Mouse (Mus musculus): ENCODE data around the gene Cox7a2l. TPM values are rescaled to one million over a fixed set of nuclear protein-coding genes. Genes with fewer than 3 reads are reported as not detected.

Gene Cox7a2l
- 100 to 1,000 TPM; 158 TPM for total RNA-seq (2021)

DNA sequence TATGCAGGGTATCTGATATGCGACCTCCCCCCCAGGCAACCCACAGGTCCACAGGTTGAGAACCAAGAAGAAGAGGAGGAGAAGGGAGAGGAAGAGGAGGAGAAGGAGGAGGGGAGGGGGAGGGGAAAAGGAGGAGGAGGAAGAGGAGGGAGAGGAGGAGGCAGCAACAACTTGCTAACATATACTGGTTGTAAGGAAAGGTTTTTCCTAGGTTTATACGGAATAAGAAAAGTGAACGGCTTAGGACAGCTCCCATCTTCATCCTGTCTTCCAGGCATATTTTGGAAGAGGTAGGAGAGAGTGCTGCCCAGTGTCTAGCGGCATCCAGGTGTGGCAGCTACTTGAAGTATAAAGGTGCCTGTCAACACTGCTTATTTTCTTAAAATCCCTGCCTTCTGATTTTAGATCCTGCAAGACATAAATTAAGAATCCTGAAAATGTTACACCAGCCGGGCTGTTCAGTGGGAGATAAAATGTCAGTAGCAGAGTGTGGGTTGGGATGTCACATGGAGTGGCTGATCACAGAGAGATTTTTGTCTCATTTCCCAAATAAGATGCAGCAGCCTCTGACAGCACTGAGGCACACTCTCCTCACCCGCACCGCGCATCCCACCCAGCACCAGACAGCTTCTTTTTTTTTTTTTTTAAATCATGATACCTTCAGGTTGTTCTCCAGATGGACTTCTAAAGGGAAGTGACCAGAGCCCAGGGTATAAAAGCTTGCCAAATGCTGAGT, at the start of gene Cox7a2l:
Gene Cox7a2l, minus strand, starts transcription at position 51 of the 736 bp plus-strand sequence.
- intact Hi-C loops (cut with DNase I): no loop called here
- no peak for DNase-seq

DNA sequence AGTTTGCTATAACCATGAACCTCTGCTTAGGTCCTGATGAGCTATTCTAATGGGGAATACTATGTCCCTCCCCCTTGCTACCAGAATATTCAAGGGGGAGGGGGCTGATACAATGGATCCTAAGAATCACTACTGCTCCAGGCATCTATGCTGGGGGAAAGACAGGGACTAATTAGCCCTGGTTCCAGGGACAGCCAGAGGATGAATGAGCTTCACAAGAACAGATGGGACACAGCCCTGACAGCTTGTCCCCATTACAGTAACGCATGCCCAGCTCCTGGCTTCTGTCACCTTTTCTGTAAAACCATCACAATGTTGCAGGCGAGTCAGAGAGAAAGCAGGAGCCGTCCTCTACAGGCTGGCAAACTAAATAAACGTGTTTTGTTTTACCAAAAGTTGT, 48.4 kb upstream of the Cox7a2l start:
- intact Hi-C loops (cut with DNase I): no loop called here
- DNase-seq: peak; percentile 54

DNA sequence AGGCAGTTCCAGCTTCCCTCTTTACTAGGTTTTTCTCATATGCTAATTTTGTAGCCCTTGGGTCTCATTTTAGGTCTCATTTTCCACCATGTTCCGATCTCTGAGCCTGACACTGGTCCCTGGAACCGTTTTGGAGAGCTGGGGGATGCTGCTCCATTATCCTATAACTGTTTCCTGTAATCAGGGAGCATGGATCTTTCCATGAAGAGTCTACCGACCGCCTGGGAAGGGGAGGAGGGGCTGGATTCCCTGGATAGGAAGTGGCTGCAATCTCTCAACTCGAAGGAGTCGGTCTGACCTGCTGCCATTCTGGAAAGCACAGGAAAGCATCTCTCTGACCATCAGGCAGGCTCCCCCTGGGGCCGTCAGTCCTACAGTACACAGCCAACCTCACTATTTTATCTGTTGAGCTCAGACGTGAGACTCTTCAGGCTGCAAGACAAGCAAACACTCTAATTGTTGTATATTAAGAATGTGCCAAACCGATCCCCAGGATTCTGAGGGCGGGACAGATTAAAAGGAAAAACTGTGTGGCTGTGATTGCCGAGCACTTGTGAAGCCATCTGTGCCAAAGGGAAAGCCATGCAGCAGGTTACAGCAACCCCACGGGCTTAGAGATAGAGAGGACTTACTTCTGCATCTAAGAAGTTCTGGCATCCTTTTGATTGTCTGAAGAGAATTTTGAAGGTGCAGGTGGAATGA, 47.1 kb upstream of the Cox7a2l start:
- DNase-seq: no peak
- intact Hi-C loops (cut with DNase I): no loop called here

DNA sequence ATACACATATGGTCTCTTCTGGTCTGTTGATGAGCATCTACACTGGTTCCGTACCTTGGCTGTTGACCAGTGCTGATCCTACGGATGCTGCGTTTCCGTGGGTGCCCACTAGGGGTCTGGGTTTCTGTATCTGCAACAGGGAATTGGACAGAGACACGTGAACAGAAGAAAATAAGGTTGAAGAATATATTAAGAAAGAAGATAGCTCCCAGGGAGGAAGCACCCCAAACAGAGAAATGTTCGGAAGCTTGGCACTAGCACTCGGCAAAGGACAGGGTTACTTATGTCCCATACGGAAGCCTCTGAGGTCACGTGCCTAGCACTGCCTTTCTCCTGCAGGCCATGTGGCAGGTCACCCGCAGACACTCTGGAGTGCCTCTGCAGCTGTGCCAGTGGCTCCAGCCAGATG, 46.6 kb upstream of the Cox7a2l start:
- peak; percentile 64 for DNase-seq
- intact Hi-C loops (cut with DNase I): no loop called here

DNA sequence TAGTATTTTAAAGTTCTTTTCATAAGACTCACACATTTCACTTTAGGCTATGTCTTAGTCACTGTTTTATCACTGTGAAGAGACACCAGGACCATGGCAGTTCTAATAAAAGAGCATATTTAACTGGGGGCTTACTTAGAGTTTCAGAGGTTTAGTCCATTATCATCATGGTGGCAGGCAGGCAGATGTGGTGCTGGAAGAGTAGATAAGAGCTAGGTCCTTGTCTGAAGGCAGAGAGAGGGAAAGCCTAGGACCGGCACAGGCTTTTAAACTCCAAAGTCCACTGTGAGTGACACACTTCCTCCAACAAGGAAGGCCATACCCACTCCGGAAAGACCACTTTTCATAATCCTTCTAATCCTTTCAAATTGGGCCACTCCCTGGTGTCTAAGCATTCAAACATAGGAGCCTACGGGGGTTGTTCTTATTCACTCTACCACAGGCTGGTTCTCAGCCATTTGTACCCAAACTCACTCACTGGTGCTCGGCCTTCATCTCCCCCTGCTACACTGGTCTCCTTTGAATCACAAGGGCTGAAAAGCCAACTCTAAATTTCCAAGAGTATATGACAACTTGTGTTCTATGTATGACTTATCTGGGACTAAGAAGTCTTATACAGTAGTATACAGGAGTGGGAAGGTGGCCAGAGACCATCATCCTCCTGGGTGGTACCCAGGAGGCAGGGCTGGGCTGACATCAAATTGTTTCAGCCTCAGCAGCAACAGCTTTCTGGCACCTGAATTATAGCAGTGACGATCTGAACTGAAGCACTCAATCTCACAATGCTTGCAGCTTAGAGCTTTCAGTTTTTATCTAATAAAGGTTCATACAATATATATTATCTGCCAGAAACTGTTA, 45.3 kb upstream of the Cox7a2l start:
- DNase-seq: no peak
- intact Hi-C loops (cut with DNase I): no loop called here

DNA sequence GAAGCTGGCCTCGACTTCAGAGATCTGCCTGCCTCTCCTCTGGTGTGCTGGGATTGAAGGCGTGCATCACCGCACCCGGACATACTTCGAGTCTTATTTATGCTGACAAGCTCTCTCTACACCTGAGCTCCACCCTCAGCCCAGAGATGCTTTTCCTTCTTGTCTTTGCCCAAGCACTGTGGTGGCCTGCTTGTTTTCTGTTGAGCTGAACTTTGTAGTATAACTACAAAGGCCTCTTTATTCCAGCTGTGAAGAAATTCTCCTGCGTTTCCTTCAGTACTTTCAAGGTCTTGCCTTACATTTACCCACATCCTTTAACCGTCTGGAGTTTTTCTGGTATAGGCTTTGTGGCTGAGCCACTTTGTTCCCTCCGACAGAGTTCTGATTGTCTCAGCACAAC, 42.0 kb upstream of the Cox7a2l start:
- no peak for DNase-seq
- intact Hi-C loops (cut with DNase I): no loop called here

DNA sequence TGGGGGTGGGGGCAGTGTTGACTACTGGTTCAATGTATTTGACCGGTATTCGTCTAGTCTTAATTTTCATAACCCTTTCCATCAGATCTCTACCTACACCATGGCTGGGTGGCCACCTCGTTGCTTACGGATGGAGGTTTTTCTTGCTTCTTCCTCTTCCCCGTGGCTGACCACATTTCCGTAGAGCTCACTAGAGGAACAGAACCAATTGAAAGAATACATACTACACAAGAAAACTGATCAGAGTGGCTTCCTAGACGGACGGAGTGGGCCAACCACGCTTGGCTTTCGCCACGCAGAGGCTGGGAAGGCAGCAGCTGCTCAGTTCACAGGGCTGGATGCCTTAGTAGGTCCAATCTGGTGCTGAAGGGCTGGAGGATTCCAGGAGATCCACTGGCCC, 38.7 kb upstream of the Cox7a2l start:
- DNase-seq: no peak
- intact Hi-C loops (cut with DNase I): no loop called here

DNA sequence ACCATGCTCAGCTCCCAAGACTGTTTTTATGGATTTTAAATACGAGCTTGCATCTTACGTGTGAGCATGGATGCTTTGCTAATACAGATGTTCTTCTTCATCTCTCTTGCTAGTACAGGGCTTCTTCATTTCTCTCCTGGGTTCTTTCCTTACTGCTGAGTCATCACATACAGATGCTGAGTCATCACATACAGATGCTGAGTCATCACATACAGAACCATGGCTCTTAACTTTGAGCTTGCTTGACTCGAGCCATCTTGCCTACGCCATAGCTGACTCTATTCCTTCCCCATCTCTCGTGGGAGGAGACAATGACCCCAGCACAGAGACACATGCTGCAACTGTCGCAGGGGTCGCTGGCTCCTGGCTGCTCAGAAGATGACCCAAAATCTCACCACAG, 37.9 kb upstream of the Cox7a2l start:
- no peak for DNase-seq
- intact Hi-C loops (cut with DNase I): no loop called here

DNA sequence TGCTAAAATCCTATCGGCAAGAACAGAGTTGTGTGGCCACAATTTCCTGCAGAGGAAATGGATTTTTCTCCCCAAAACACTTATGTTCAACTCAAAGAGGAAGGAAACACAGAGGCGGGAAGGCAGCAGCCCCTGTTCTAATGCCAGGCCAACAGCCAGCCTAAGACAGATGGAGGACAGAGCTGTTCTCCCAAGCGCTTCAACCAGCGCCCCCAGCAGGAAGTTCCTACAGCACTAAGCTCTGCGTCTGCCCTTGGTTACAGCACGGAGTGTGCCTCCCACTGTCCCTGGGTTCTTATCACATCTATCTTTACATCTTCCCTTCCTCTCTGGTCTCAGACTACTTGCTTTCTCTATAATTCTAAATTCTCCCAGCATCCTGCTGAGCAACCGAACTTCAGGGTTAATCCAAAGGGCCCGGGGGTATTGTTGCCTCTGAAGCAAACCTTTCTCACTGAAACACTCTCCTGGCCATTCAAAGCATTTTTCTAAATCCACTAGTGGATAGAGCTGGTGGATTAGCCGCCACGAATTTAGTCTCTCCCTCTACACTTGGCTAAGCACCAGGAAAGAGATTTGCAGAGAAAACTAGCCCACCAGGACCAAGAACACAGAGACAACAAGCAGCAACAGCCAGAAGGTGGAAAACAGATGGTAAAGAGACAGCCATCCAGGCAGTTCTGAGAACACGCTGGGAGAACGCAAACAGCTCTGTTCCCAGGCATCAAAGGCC, 31.5 kb upstream of the Cox7a2l start:
- peak; percentile 70 for DNase-seq
- intact Hi-C loops (cut with DNase I): no loop called here

DNA sequence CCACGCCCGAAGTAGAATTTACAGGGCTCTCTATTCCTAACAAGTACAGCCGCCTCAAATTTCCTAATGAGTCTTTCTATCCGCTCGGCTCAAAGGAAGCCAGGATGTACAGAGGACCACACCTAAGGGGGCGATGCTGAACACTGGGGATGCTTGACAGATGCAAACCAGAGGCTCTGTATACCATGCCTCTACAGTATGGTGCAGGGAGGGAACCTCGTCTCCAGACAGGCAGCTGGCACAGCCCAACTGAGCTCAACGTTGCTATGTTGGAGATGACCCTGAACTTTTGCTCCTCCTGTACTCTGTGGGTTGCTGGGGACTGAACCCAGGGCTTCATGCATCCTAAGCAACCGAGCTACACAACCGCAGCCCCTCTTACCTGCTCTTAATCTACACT, 30.0 kb upstream of the Cox7a2l start:
- DNase-seq: no peak
- intact Hi-C loops (cut with DNase I): no loop called here

DNA sequence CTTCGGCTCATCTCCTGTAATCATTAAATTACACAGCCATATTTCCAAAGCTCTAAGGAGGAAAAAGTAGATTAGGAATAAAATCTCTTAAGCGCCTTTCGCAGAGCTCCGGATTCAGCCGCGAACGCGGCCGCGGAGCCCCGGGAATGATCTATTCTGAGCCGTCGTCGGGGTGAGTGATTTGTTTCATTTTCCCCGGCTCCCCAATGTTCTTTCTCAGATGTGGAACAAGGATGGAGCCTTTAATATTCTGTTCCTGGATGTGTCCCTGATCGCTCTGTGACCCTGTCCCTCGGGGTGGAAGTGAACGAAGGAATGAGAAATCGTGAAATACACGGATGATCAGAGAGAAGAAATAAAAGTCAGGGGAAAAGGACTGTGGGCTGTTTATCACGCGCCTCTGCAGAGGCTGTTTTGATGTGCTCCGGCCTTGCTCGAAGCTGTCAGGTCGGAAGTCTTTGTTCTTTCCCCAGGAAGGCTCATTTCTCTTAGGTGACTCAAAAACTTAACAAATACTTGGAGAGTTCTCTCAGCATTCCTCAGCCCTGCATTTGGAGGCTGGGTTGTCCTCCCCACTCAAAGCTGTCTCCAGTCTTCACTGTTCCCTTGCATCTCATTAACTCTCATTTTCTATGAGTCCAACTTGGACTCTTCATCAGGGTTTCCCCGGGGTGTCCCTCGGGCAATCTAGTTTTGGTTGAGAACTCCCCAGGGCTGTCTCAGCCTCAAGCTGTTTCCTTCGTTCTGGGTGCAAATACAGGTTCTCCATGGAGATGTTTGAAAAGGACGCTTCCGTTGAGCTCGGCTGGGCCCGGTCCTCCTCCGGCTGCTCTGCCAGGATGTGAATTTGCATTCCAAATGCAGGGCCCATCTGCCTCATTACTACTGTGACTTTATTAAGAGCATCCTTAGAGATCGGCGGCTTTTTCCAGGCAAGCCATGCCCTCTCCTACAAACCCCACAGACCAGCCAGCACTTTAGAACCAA, 28.9 kb upstream of the Cox7a2l start:
- DNase-seq: peak; percentile 46
- intact Hi-C loops (cut with DNase I): no loop called here

DNA sequence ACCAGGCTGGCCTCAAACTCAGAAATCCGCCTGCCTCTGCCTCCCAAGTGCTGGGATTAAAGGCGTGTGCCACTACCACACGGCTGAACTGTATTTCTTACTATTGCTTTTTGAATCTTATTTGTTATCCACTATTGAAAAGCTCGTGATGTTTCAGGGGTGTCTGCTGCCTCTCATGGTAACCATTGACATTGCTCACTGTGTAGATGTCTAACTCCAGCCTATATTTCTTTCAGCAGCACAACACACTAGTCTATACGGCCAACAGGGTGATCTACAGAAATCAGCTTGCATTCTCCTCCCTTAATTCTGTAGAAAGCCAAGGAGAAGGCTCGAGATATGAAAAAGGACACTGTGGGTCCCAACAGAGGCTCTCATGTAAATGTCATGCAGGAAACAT, 28.1 kb upstream of the Cox7a2l start:
- intact Hi-C loops (cut with DNase I): no loop called here
- DNase-seq: no peak

DNA sequence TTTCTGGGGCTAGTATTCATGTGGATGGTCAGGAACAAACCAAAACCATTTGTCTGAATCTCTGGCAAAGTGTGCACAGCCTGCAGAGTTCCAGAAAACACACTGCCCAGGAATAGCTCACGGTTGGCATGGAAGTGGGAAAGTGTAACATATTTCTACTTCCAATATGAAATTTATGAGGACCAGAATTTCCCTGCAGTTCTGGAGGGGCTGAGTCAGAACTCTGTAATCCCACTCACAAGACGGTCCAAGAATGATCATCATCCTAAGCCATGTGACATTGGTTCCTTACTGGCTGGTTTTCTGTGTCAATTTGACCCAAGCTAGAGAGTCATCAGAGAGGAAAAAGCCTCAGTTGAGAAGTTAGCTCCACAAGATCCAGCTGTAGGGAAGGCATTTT, 25.3 kb upstream of the Cox7a2l start:
- no peak for DNase-seq
- intact Hi-C loops (cut with DNase I): no loop called here

DNA sequence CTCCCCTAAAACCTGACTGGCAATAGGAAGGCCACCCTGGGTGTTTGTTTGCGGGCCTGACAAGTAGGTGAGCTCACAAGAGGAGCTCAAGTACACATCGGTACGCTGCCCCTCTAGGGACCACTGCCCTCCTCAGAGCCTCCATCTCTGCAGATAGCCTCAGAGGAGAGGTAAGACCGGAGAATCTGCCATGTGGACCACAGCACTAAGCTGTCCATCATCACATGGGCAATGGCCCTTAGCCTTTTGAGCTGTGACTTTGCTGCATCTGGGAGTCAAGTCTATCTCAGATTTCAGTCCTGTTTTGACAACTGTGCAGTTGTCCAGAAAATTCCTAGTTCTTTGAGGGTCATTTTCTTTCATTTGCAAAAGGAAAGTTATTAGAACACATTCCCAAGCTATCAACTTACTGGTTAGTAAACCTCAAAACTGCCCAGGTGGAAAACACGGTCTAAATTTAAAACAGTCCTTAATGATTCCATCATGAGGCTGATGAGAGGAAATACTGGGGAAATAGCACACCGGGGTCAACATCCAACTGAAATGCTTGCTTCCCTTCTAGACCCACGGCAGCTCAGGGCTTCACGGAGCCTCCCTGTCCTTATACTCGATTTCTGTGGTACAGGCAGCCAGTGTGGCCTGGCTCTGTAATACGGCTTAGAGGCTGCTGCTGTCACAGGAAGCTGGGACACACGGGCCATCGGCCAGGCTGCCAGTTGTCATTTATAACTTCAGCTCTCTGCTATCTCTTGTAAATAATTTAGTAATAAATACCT, 22.3 kb upstream of the Cox7a2l start:
- intact Hi-C loops (cut with DNase I): no loop called here
- DNase-seq: no peak

DNA sequence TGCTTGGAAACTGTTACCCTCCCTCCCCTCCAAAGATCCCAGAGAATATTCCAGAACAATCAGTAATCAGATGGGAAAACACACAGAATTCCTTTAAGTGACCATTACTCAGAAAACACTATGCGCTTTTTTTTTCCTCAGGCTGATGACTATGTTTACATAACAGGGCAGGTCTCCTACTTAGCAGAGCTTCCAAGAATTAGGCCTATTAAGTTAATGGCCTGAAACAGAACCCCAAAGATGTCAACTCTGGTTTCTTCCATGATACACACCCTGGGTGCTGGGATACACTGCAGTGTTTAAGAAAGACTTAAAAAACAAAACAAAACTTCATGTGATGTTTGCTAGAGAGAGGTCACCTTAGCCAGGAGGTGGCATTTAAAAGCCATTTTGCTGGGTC, 21.6 kb upstream of the Cox7a2l start:
- intact Hi-C loops (cut with DNase I): no loop called here

DNA sequence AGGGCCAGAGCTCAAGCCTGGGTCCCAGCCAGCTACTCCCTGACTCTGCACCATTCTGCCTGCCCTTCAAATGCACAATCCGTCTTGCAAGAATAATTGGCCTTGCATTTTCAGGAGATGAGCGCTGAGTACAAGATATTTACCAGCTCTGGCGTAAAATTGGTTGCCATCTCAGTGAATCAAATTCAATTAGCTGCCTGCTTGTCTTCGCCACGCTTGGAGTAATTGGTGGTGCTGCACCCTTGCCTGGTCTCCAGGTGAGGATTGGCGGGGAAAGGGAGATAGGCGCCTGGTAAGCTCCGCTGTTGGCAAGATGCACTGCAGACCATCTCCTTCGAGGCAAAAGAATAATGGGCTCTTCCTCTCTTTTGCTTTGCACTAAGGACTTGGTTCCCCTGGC, 21.0 kb upstream of the Cox7a2l start:
- intact Hi-C loops (cut with DNase I): no loop called here
- DNase-seq: no peak

More for the DNA sequence above, 21.6 kb upstream of the Cox7a2l start:
- DNase-seq: no peak

DNA sequence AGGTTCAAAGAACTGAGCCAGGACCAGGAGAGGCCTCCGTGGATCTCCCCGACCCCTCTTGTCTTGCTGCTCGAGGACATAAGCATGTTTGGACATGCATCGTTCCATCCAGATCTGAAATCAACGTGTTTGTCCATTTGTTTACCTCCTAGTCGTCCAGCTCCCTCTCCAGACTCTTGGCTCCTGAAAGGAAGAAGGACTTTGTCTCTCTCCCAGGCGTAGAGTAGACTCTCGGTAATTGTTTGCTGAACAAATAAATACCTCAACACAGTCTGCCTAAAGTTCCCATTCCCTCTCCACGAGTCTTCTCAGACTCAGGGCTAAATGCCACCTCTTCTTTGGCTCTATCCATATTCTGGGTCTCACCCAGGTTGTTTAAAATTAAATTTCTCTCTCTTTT, 16.0 kb upstream of the Cox7a2l start:
- intact Hi-C loops (cut with DNase I): no loop called here
- no peak for DNase-seq

DNA sequence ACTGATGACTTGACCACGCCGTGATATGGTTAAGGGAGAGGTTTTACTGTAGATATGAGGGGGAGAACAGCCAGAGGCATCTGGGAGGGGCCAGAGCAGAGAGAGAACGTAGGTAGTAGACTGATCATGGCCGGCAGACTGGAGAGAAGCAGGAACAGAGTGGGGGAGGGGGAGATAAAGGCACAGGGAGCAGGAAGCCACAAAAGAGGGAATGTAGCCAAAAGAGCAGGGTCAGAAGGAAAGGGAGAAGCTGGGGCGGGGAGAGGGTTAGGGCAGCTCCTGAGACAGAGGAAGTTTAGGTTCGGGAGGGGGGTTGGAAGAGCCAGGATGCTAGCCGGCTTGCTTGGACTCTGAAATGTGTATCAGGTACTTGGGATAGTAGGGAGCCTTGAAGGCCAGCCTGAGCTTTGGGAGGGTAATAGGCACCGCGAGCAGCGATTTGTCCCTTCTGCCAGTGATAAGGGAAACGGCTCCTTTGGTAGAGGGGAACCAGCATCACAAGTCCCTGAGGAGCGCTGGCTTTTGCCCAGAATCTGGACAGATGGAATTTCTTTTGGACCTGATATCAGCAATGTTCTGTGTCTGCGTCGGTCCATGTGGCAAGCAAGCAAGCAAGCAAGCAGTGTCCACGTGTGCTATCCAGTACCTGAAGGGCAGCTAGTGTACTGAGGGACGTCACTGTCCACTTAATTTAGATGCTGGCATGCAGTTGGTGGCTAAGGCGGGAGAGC, 10.7 kb upstream of the Cox7a2l start:
- peak; percentile 42 for DNase-seq
- intact Hi-C loops (cut with DNase I): no loop called here

All from left cerebral cortex, postnatal 4 days (tissue).